Mouse (Mus musculus) cerebellum, adult 2 months (tissue): Measurements from ENCODE around the gene 1700061G19Rik. TPM values are rescaled to one million over a fixed set of nuclear protein-coding genes. Genes with fewer than 3 reads are reported as not detected.

ENCODE experiments used
- DNase-seq, 2 experiments: peaks; one replicate each; pipeline ENCODE4 v3.0.0; 2021
- H3K27ac ChIP-seq: fragments of 200-500 bp; 2 replicates; pipeline ENCODE4 v1.5.1; 2012; ENCODE audit warnings: low read length, control low read depth, inconsistent platforms; ENCODE audit not compliant: insufficient read depth
- H3K27me3 ChIP-seq: fragments of 200-500 bp; 2 replicates; pipeline ENCODE4 v1.6.1; 2012; ENCODE audit warnings: inconsistent platforms, mild to moderate bottlenecking, low read length, moderate library complexity; ENCODE audit not compliant: control insufficient read depth, insufficient read depth
- H3K4me1 ChIP-seq: fragments of 200-500 bp; 2 replicates; pipeline ENCODE4 v1.6.1; 2011; ENCODE audit warnings: low read length; ENCODE audit not compliant: control insufficient read depth, insufficient read depth
- H3K4me3 ChIP-seq: fragments of 200-500 bp; replicated peaks from 2 replicates; pipeline ENCODE3; 2011; ENCODE audit warnings: mild to moderate bottlenecking, low read depth, low read length, control low read depth; ENCODE audit not compliant: insufficient read depth
- CTCF ChIP-seq: fragments of 200-500 bp; IDR thresholded peaks from 2 replicates; pipeline ENCODE4 v1.5.1; 2011; ENCODE audit warnings: low read depth, mild to moderate bottlenecking, control low read depth, low read length, moderate library complexity, borderline replicate concordance; ENCODE audit not compliant: insufficient read depth
- POLR2A ChIP-seq: fragments of 200-500 bp; IDR thresholded peaks from 2 replicates; pipeline ENCODE4 v1.6.1; 2011; ENCODE audit warnings: low read length, control low read depth, borderline replicate concordance; ENCODE audit not compliant: insufficient read depth
- WGBS: fragments of 180-500 bp; shearing (Covaris S2); methylation state at CpG from one replicate; pipeline ENCODE4 v1.1.7; 2018; 5-methylcytosine and 5-hydroxymethylcytosine counted together
- polyA plus RNA-seq: library from polyadenylated mRNA; depleted of rRNA; stranded (reverse); fragments of >200 nt; gene quantifications from 2 replicates; pipeline ENCODE4 v1.2.3, GENCODE M21; 2012; rRNA removed

Gene 1700061G19Rik
- 0.03 TPM in 1 of 2 replicates, not detected in the other for polyA plus RNA-seq

- no peak within 1 kb of the TSS for H3K27ac ChIP-seq
- no peaks in the 10 kb centered on the region for H3K4me1 ChIP-seq
- 84% methylated on average over 12 of the region's 12 CpGs for WGBS
- no peak for DNase-seq
- no peak within 1 kb of the TSS for H3K4me3 ChIP-seq
- TF ChIP-seq CTCF (no peak), POLR2A (no peak)
- no peaks in the 10 kb centered on the region for H3K27me3 ChIP-seq
These were observed at the start of gene 1700061G19Rik for GRCm38 (mm10) chr17:56874936-56875651. Gene 1700061G19Rik (plus strand): TSS chr17:56875477.

- DNase-seq, result no peak
- TF ChIP-seq CTCF, result no peak
- TF ChIP-seq POLR2A, result no peak
- H3K27ac ChIP-seq, result no peak overlapping the region
- H3K4me3 ChIP-seq, result no peak overlapping the region
- H3K4me1 ChIP-seq, result no peaks in the 10 kb centered on the region
- no peaks in the 10 kb centered on the region for H3K27me3 ChIP-seq
- WGBS, result 96% methylated on average over 2 of the region's 2 CpGs
These were observed 48.6 kb upstream of the 1700061G19Rik start for GRCm38 (mm10) chr17:56826718-56827117.

DNA sequence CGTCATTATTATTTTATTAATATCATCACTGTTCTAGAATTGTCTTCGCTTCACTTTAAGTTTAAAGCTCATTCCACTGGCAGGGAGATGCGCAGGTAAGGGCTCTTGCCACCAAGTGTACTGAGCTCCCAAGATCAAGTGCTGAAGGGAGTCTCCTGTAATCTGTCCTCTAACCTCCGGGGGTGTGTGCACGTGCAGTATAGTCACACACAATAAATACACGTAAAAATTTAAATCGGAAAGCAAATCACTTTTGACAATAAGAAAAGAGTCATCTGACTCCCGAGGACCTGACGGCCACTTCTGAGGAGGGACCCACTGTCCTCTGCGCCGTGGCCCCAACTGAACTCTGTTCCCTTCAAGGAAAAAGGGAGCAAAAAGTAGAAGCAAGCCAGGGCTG, 46.1 kb upstream of the 1700061G19Rik start:
- H3K4me3 ChIP-seq, result peak overlapping the region; percentile 4
- no peaks in the 10 kb centered on the region for H3K27me3 ChIP-seq
- DNase-seq, result no peak
- WGBS, result 51% methylated on average over 11 of the region's 11 CpGs
- TF ChIP-seq CTCF, result no peak
- TF ChIP-seq POLR2A, result no peak
- H3K4me1 ChIP-seq, result no peaks in the 10 kb centered on the region
- H3K27ac ChIP-seq, result no peak overlapping the region

GRCm38 (mm10) chr17:56829795-56830194, 45.5 kb upstream of the 1700061G19Rik start:
- TF ChIP-seq POLR2A, result no peak
- TF ChIP-seq CTCF, result no peak
- Histone ChIP-seq H3K27ac (no peak overlapping the region), H3K4me1 (no peaks in the 10 kb centered on the region), H3K4me3 (peak overlapping the region; percentile 19), H3K27me3 (no peaks in the 10 kb centered on the region)
- 2% methylated on average over 27 of the region's 27 CpGs for WGBS
- DNase-seq, result peak in 1 of 2 experiments; percentile 27

DNA sequence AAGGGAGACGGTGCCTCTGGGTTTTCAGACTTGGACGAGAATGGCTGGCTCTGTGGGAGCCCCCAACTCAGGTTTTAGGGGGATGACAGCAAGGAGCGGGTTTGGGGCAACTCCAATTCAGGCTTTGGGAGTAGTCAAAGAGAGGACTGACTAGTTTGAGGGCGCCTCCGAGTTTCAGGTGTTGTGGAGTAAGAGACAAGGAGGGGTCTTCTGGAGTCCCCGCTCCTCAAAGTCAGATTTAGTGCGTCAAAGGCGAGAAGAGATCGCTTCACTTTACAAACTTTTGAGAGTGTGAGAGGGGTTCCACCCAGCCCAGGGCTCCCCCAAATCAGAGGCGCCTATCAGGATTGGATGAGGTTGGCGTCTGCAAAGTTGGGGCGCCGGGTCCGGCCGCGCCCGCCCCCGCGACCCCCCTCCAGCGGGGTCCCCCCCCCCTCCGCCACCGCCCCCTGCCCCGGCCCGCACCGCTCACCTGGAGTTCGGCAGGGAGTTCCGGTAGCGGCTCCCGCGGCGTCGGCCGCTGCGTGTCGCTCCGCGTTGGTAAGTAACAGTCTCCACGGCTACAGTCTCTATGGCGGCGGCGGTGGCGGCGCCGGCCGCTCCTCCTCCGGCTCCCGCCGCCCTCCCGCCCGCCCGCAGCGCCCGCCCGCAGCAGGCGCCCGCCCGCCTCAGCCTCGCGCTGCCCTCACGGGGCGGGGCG, 44.7 kb upstream of the 1700061G19Rik start, which contains the start of gene Rfx2:
Gene Rfx2, minus strand, starts transcription at position 603 of the 700 bp plus-strand sequence.
- H3K4me1 ChIP-seq, result no peaks in the 10 kb centered on the region
- WGBS, result under 1% methylated on average over 58 of the region's 62 CpGs
- DNase-seq, result peak in 1 of 2 experiments; percentile 34

GRCm38 (mm10) chr17:56831111-56831816, 44.0 kb upstream of the 1700061G19Rik start:
- no peak overlapping the region for H3K27ac ChIP-seq
- TF ChIP-seq CTCF (peak; percentile 17; the same call in 1 of the 2 replicates), POLR2A (no peak)
- H3K4me3 ChIP-seq, result peak overlapping the region; percentile 58
- under 1% methylated on average over 42 of the region's 42 CpGs for WGBS
- H3K27me3 ChIP-seq, result no peaks in the 10 kb centered on the region
- DNase-seq, result peak; percentile 98 to 99
- no peaks in the 10 kb centered on the region for H3K4me1 ChIP-seq

More for the DNA sequence above, 44.7 kb upstream of the 1700061G19Rik start, which contains the start of gene Rfx2:
- no peak within 1 kb of the TSS for H3K27ac ChIP-seq
- peak within 1 kb of the TSS; percentile 58 for H3K4me3 ChIP-seq
- TF ChIP-seq POLR2A (no peak), CTCF (no peak)
- no peaks in the 10 kb centered on the region for H3K27me3 ChIP-seq

DNA sequence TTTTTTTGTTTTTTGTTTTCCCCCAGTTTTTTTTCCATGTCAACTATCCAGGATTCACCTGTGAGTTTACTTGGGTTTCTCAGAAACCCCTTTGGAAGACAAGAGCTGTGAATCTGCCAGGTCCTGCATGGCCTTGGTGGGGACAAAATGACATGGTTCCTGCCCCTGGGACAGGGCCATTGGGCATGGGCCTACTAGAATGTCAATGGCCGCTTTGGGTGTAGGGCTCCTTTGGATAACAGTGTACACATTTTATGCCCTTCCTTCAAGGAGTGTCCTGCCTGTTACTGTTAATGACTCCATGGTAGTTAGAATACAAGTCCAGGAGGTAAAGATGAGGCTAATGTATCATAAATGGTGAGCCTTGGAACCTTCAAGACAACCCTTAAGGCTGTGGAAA, 42.4 kb upstream of the 1700061G19Rik start:
- WGBS, result 86% methylated on average over 1 of the region's 1 CpGs

More for the DNA sequence above, 42.4 kb upstream of the 1700061G19Rik start:
- no peak for DNase-seq
- H3K4me3 ChIP-seq, result no peak overlapping the region
- TF ChIP-seq CTCF, result no peak
- TF ChIP-seq POLR2A, result no peak
- H3K4me1 ChIP-seq, result no peaks in the 10 kb centered on the region
- H3K27me3 ChIP-seq, result no peaks in the 10 kb centered on the region
- no peak overlapping the region for H3K27ac ChIP-seq
